Mouse (Mus musculus): ENCODE data around the gene Dbp. TPM values are rescaled to one million over a fixed set of nuclear protein-coding genes. Genes with fewer than 3 reads are reported as not detected.

Dbp gene
- polyA plus RNA-seq, 1 experiment from 2014 or later: 4.1 TPM

- 0 out of 2 replicates have a peak, but pooled peaks cover 6% of the 10 kb centered on the region for H3K27me3 ChIP-seq
- 39% methylated on average over 11 of the region's 11 CpGs for WGBS
- H3K27ac ChIP-seq (replicated peaks): no peak overlapping the region
- no peak for ATAC-seq (ENCODE audit: low FRiP score, low read depth)
- H3K9ac ChIP-seq: no peak overlapping the region
- peak overlapping the region; percentile 36 for H3K4me2 ChIP-seq
- H3K4me1 ChIP-seq (replicated peaks): no peaks in the 10 kb centered on the region
- peak overlapping the region; percentile 10 for H3K4me3 ChIP-seq
- no peaks in the 10 kb centered on the region for H3K36me3 ChIP-seq
- H3K9me3 ChIP-seq: no peaks in the 10 kb centered on the region
Measured at GRCm38 (mm10) chr7:45741777-45742176, 36.9 kb downstream of the Dbp start.

GRCm38 (mm10) chr7:45742338-45742737, 37.5 kb downstream of the Dbp start:
- no peak overlapping the region for H3K9ac ChIP-seq
- ATAC-seq (ENCODE audit: low FRiP score, low read depth): no peak
- peak overlapping the region; percentile 10 for H3K4me3 ChIP-seq
- H3K27ac ChIP-seq (replicated peaks): no peak overlapping the region
- H3K4me2 ChIP-seq: peak overlapping the region; percentile 36
- no peaks in the 10 kb centered on the region for H3K4me1 ChIP-seq (replicated peaks)
- WGBS: 39% methylated on average over 19 of the region's 19 CpGs
- no peaks in the 10 kb centered on the region for H3K9me3 ChIP-seq
- no peaks in the 10 kb centered on the region for H3K36me3 ChIP-seq
- H3K27me3 ChIP-seq: 0 out of 2 replicates have a peak, but pooled peaks cover 6% of the 10 kb centered on the region

- H3K27me3 ChIP-seq: 0 out of 2 replicates have a peak, but pooled peaks cover 6% of the 10 kb centered on the region
Measured at GRCm38 (mm10) chr7:45744387-45744786, 39.5 kb downstream of the Dbp start.

GRCm38 (mm10) chr7:45746518-45746917, 41.6 kb downstream of the Dbp start:
- Histone ChIP-seq H3K27ac (replicated peaks) (no peak overlapping the region), H3K36me3 (no peaks in the 10 kb centered on the region), H3K4me1 (replicated peaks) (no peaks in the 10 kb centered on the region), H3K4me2 (no peak overlapping the region), H3K27me3 (0 out of 2 replicates have a peak, but pooled peaks cover 4% of the 10 kb centered on the region), H3K4me3 (no peak overlapping the region), H3K9me3 (no peaks in the 10 kb centered on the region), H3K9ac (no peak overlapping the region)
- ATAC-seq (ENCODE audit: low FRiP score, low read depth): no peak
- WGBS: 65% methylated on average over 6 of the region's 6 CpGs

More at GRCm38 (mm10) chr7:45744387-45744786, 39.5 kb downstream of the Dbp start:
- Histone ChIP-seq H3K4me1 (replicated peaks) (no peaks in the 10 kb centered on the region), H3K4me2 (no peak overlapping the region), H3K9me3 (no peaks in the 10 kb centered on the region), H3K36me3 (no peaks in the 10 kb centered on the region), H3K4me3 (no peak overlapping the region), H3K9ac (no peak overlapping the region), H3K27ac (replicated peaks) (no peak overlapping the region)
- no peak for ATAC-seq (ENCODE audit: low FRiP score, low read depth)
- 39% methylated on average over 2 of the region's 2 CpGs for WGBS

- Histone ChIP-seq H3K4me2 (no peak overlapping the region), H3K9ac (no peak overlapping the region), H3K36me3 (no peaks in the 10 kb centered on the region), H3K27me3 (no peaks in the 10 kb centered on the region), H3K4me3 (no peak overlapping the region), H3K4me1 (replicated peaks) (no peaks in the 10 kb centered on the region), H3K27ac (replicated peaks) (no peak overlapping the region), H3K9me3 (no peaks in the 10 kb centered on the region)
- 86% methylated on average over 5 of the region's 5 CpGs for WGBS
- no peak for ATAC-seq (ENCODE audit: low FRiP score, low read depth)
Measured at GRCm38 (mm10) chr7:45747450-45747849, 42.6 kb downstream of the Dbp start.

GRCm38 (mm10) chr7:45748110-45748509, 43.2 kb downstream of the Dbp start:
- no peak overlapping the region for H3K4me2 ChIP-seq
- no peaks in the 10 kb centered on the region for H3K27me3 ChIP-seq
- no peak overlapping the region for H3K9ac ChIP-seq
- no peak for ATAC-seq (ENCODE audit: low FRiP score, low read depth)
- no peaks in the 10 kb centered on the region for H3K36me3 ChIP-seq
- H3K4me3 ChIP-seq: no peak overlapping the region
- WGBS: 78% methylated on average over 7 of the region's 7 CpGs
- H3K27ac ChIP-seq (replicated peaks): no peak overlapping the region
- H3K9me3 ChIP-seq: no peaks in the 10 kb centered on the region
- no peaks in the 10 kb centered on the region for H3K4me1 ChIP-seq (replicated peaks)

- H3K9ac ChIP-seq: no peak overlapping the region
- no peak overlapping the region for H3K4me2 ChIP-seq
- no peaks in the 10 kb centered on the region for H3K4me1 ChIP-seq (replicated peaks)
- no peak for ATAC-seq (ENCODE audit: low FRiP score, low read depth)
- H3K4me3 ChIP-seq: no peak overlapping the region
- WGBS: 52% methylated on average over 8 of the region's 10 CpGs
- no peaks in the 10 kb centered on the region for H3K36me3 ChIP-seq
- no peak overlapping the region for H3K27ac ChIP-seq (replicated peaks)
- no peaks in the 10 kb centered on the region for H3K27me3 ChIP-seq
- H3K9me3 ChIP-seq: no peaks in the 10 kb centered on the region
Measured at GRCm38 (mm10) chr7:45749401-45749800, 44.5 kb downstream of the Dbp start.

GRCm38 (mm10) chr7:45750162-45750561, 45.3 kb downstream of the Dbp start:
- H3K27ac ChIP-seq (replicated peaks): no peak overlapping the region
- no peaks in the 10 kb centered on the region for H3K4me1 ChIP-seq (replicated peaks)
- 83% methylated on average over 9 of the region's 9 CpGs for WGBS
- H3K27me3 ChIP-seq: no peaks in the 10 kb centered on the region
- no peak overlapping the region for H3K9ac ChIP-seq
- H3K9me3 ChIP-seq: no peaks in the 10 kb centered on the region
- no peak overlapping the region for H3K4me2 ChIP-seq
- H3K4me3 ChIP-seq: no peak overlapping the region
- no peaks in the 10 kb centered on the region for H3K36me3 ChIP-seq
- ATAC-seq (ENCODE audit: low FRiP score, low read depth): no peak

- 53% methylated on average over 6 of the region's 6 CpGs for WGBS
- ATAC-seq (ENCODE audit: low FRiP score, low read depth): no peak
Measured at GRCm38 (mm10) chr7:45755703-45756102, 50.8 kb downstream of the Dbp start.

GRCm38 (mm10) chr7:45759400-45759799, 54.5 kb downstream of the Dbp start:
- H3K4me3 ChIP-seq: no peak overlapping the region

More at GRCm38 (mm10) chr7:45755703-45756102, 50.8 kb downstream of the Dbp start:
- Histone ChIP-seq H3K36me3 (no peaks in the 10 kb centered on the region), H3K27ac (replicated peaks) (no peak overlapping the region), H3K4me3 (no peak overlapping the region), H3K27me3 (peaks cover 25% of the 10 kb centered on the region; the same call in 1 of the 2 replicates), H3K4me1 (replicated peaks) (peaks cover 9% of the 10 kb centered on the region), H3K9ac (no peak overlapping the region), H3K4me2 (no peak overlapping the region), H3K9me3 (no peaks in the 10 kb centered on the region)

More at GRCm38 (mm10) chr7:45759400-45759799, 54.5 kb downstream of the Dbp start:
- no peaks in the 10 kb centered on the region for H3K36me3 ChIP-seq
- no peak overlapping the region for H3K27ac ChIP-seq (replicated peaks)
- no peak overlapping the region for H3K9ac ChIP-seq
- 11% methylated on average over 16 of the region's 27 CpGs for WGBS
- no peak for ATAC-seq (ENCODE audit: low FRiP score, low read depth)
- peak overlapping the region; percentile 39 for H3K4me2 ChIP-seq
- peaks cover 25% of the 10 kb centered on the region; the same call in 1 of the 2 replicates for H3K27me3 ChIP-seq
- peaks cover 9% of the 10 kb centered on the region for H3K4me1 ChIP-seq (replicated peaks)
- H3K9me3 ChIP-seq: no peaks in the 10 kb centered on the region

Other genes starting within 250 kb of the Dbp start
- gene Ftl1, start 245.2 kb upstream of the Dbp start, polyA plus RNA-seq (2015; fragmentation: Nextera tagmentation; extraction: Ambion mirVana): 5,657 and 5,762 TPM in 2 replicates
- 245 and 250 TPM in 2 replicates for gene Bax, start 238.2 kb upstream of the Dbp start, polyA plus RNA-seq (2015; fragmentation: Nextera tagmentation; extraction: Ambion mirVana)
- gene Tulp2, start 223.2 kb upstream of the Dbp start, polyA plus RNA-seq (2015; fragmentation: Nextera tagmentation; extraction: Ambion mirVana): 0.13 and 0.30 TPM in 2 replicates
- not detected in 2 replicates for gene Gm45808, start 218.3 kb upstream of the Dbp start, polyA plus RNA-seq (2015; fragmentation: Nextera tagmentation; extraction: Ambion mirVana)
- 4.5 and 4.6 TPM in 2 replicates for gene Dhdh, start 216.3 kb upstream of the Dbp start, polyA plus RNA-seq (2015; fragmentation: Nextera tagmentation; extraction: Ambion mirVana)
- gene Nucb1, start 194.7 kb upstream of the Dbp start, polyA plus RNA-seq (2015; fragmentation: Nextera tagmentation; extraction: Ambion mirVana): 137 TPM in 2 replicates
- gene Ppp1r15a, start 178.8 kb upstream of the Dbp start, polyA plus RNA-seq (2015; fragmentation: Nextera tagmentation; extraction: Ambion mirVana): 13.8 and 14.4 TPM in 2 replicates
- 2.5 and 3.3 TPM in 2 replicates for gene Plekha4, start 178.8 kb upstream of the Dbp start, polyA plus RNA-seq (2015; fragmentation: Nextera tagmentation; extraction: Ambion mirVana)
- gene Hsd17b14, start 150.2 kb upstream of the Dbp start, polyA plus RNA-seq (2015; fragmentation: Nextera tagmentation; extraction: Ambion mirVana): 0.18 and 0.26 TPM in 2 replicates
- gene Bcat2, start 134.9 kb upstream of the Dbp start, polyA plus RNA-seq (2015; fragmentation: Nextera tagmentation; extraction: Ambion mirVana): 22.2 and 22.7 TPM in 2 replicates
- gene Fgf21, start 89.6 kb upstream of the Dbp start, polyA plus RNA-seq (2015; fragmentation: Nextera tagmentation; extraction: Ambion mirVana): not detected in 2 replicates
- gene Fut1, start 87.8 kb upstream of the Dbp start, polyA plus RNA-seq (2015; fragmentation: Nextera tagmentation; extraction: Ambion mirVana): not detected in 2 replicates
- 0.08 and 0.09 TPM in 2 replicates for gene Izumo1, start 83.3 kb upstream of the Dbp start, polyA plus RNA-seq (2015; fragmentation: Nextera tagmentation; extraction: Ambion mirVana)
- 20.2 and 24.3 TPM in 2 replicates for gene Rasip1, start 77.6 kb upstream of the Dbp start, polyA plus RNA-seq (2015; fragmentation: Nextera tagmentation; extraction: Ambion mirVana)
- 4.0 and 5.2 TPM in 2 replicates for gene Mamstr, start 65.1 kb upstream of the Dbp start, polyA plus RNA-seq (2015; fragmentation: Nextera tagmentation; extraction: Ambion mirVana)
- 0.05 and 0.32 TPM in 2 replicates for gene Fut2, start 38.7 kb upstream of the Dbp start, polyA plus RNA-seq (2015; fragmentation: Nextera tagmentation; extraction: Ambion mirVana)
- 1.4 and 1.6 TPM in 2 replicates for gene Ntn5, start 21.1 kb upstream of the Dbp start, polyA plus RNA-seq (2015; fragmentation: Nextera tagmentation; extraction: Ambion mirVana)
- gene Sec1, start 10.7 kb upstream of the Dbp start, polyA plus RNA-seq (2015; fragmentation: Nextera tagmentation; extraction: Ambion mirVana): 0.35 and 0.89 TPM in 2 replicates
- 58.6 and 67.3 TPM in 2 replicates for gene Car11, start 5.2 kb upstream of the Dbp start, polyA plus RNA-seq (2015; fragmentation: Nextera tagmentation; extraction: Ambion mirVana)
- gene Rpl18, start 10.4 kb downstream of the Dbp start, polyA plus RNA-seq (2015; fragmentation: Nextera tagmentation; extraction: Ambion mirVana): 528 and 575 TPM in 2 replicates
- gene Sphk2, start 12.9 kb downstream of the Dbp start, polyA plus RNA-seq (2015; fragmentation: Nextera tagmentation; extraction: Ambion mirVana): 24.4 and 26.9 TPM in 2 replicates
- 0.38 and 0.57 TPM in 2 replicates for gene Fam83e, start 16.1 kb downstream of the Dbp start, polyA plus RNA-seq (2015; fragmentation: Nextera tagmentation; extraction: Ambion mirVana)
- not detected in 2 replicates for gene Spaca4, start 20.7 kb downstream of the Dbp start, polyA plus RNA-seq (2015; fragmentation: Nextera tagmentation; extraction: Ambion mirVana)
- 20.1 and 24.8 TPM in 2 replicates for gene Lmtk3, start 78.7 kb downstream of the Dbp start, polyA plus RNA-seq (2015; fragmentation: Nextera tagmentation; extraction: Ambion mirVana)
- gene Sult2b1, start 79.6 kb downstream of the Dbp start, polyA plus RNA-seq (2015; fragmentation: Nextera tagmentation; extraction: Ambion mirVana): 6.3 TPM in 2 replicates
- 271 and 286 TPM in 2 replicates for gene Cyth2, start 109.5 kb downstream of the Dbp start, polyA plus RNA-seq (2015; fragmentation: Nextera tagmentation; extraction: Ambion mirVana)
- gene Kcnj14, start 119.7 kb downstream of the Dbp start, polyA plus RNA-seq (2015; fragmentation: Nextera tagmentation; extraction: Ambion mirVana): 1.1 and 1.6 TPM in 2 replicates
- 41.8 and 43.1 TPM in 2 replicates for gene Grwd1, start 125.9 kb downstream of the Dbp start, polyA plus RNA-seq (2015; fragmentation: Nextera tagmentation; extraction: Ambion mirVana)
- 56.4 and 61.0 TPM in 2 replicates for gene Kdelr1, start 167.7 kb downstream of the Dbp start, polyA plus RNA-seq (2015; fragmentation: Nextera tagmentation; extraction: Ambion mirVana)
- 3.4 and 4.3 TPM in 2 replicates for gene Grin2d, start 173.3 kb downstream of the Dbp start, polyA plus RNA-seq (2015; fragmentation: Nextera tagmentation; extraction: Ambion mirVana)
- gene Syngr4, start 191.6 kb downstream of the Dbp start, polyA plus RNA-seq (2015; fragmentation: Nextera tagmentation; extraction: Ambion mirVana): 0.34 TPM in 1 of 2 replicates, not detected in the other
- gene Tmem143, start 191.9 kb downstream of the Dbp start, polyA plus RNA-seq (2015; fragmentation: Nextera tagmentation; extraction: Ambion mirVana): 6.7 and 8.5 TPM in 2 replicates
- gene Emp3, start 216.3 kb downstream of the Dbp start, polyA plus RNA-seq (2015; fragmentation: Nextera tagmentation; extraction: Ambion mirVana): 34.1 and 43.6 TPM in 2 replicates
- 6.6 and 8.5 TPM in 2 replicates for gene Ccdc114, start 219.0 kb downstream of the Dbp start, polyA plus RNA-seq (2015; fragmentation: Nextera tagmentation; extraction: Ambion mirVana)